Mouse (Mus musculus) neural tube, embryonic 15.5 days (tissue): Measurements from ENCODE around the gene Cacng2. TPM values are rescaled to one million over a fixed set of nuclear protein-coding genes. Genes with fewer than 3 reads are reported as not detected.

ENCODE experiments used
- polyA plus RNA-seq: library from polyadenylated mRNA; unstranded; fragments of >200 nt; fragmentation: Nextera tagmentation; extraction: Ambion mirVana; gene quantifications from 2 replicates; pipeline ENCODE4 v1.2.1, GENCODE M21; 2015

Gene Cacng2
- polyA plus RNA-seq, 1 experiment from 2014 or later: 18.9 TPM

Other genes with a start within 250 kb of the Cacng2 start
- gene Txn2, start 191.0 kb downstream of the Cacng2 start, polyA plus RNA-seq: 193 and 217 TPM in 2 replicates
- gene Foxred2, start 163.3 kb downstream of the Cacng2 start, polyA plus RNA-seq: 8.4 and 9.3 TPM in 2 replicates
- 156 and 166 TPM in 2 replicates for gene Eif3d, start 149.2 kb downstream of the Cacng2 start, polyA plus RNA-seq
- gene Ift27, start 54.1 kb upstream of the Cacng2 start, polyA plus RNA-seq: 88.4 and 99.8 TPM in 2 replicates
- gene Pvalb, start 86.4 kb upstream of the Cacng2 start, polyA plus RNA-seq: 4.4 and 5.0 TPM in 2 replicates
- gene Ncf4, start 124.8 kb upstream of the Cacng2 start, polyA plus RNA-seq: 1.6 and 4.2 TPM in 2 replicates
- 0.10 and 0.38 TPM in 2 replicates for gene Csf2rb2, start 185.7 kb upstream of the Cacng2 start, polyA plus RNA-seq
- 0.92 and 1.3 TPM in 2 replicates for gene Csf2rb, start 205.7 kb upstream of the Cacng2 start, polyA plus RNA-seq